Comparison of ENCODE assay signal across 23 mouse cellular contexts in genomic region chr1:91624028-91624427, GRCm38 (mm10).
DNase-seq lines count a peak whose midpoint lies in the region; ATAC-seq lines count a peak whose summit lies in the region.
"Had no signal": no experiment of that assay in that cellular context is flagged by ENCODE, and none has a peak within 500 bp of the region (broad histone marks: within the 10 kb centered on the region; RNA-seq: fewer than 3 reads in every experiment).

No protein-coding gene starts in this region.

- no peak overlapping the region for H3K4me2 ChIP-seq in embryonic facial prominence, embryonic 12.5 days (replicated peaks)
- no peak overlapping the region for H3K4me2 ChIP-seq in embryonic facial prominence, embryonic 14.5 days (ENCODE audit: low read depth, low read length)
- no peak overlapping the region for H3K4me2 ChIP-seq in limb, embryonic 15.5 days
- H3K4me2 ChIP-seq: forebrain, embryonic 12.5 days; hindbrain, embryonic 13.5 days; liver, embryonic 15.5 days; neural tube, embryonic 12.5 days had no signal

- H3K4me3 ChIP-seq in embryonic facial prominence, embryonic 12.5 days: no peak overlapping the region
- no peak overlapping the region for H3K4me3 ChIP-seq in embryonic facial prominence, embryonic 14.5 days (ENCODE audit: low read depth, low read length)
- no peak overlapping the region for H3K4me3 ChIP-seq in limb, embryonic 15.5 days
- H3K4me3 ChIP-seq: erythroblast, embryonic 14.5 days; forebrain, embryonic 12.5 days; hindbrain, embryonic 13.5 days; liver, embryonic 15.5 days; neural tube, embryonic 12.5 days had no signal

- 57% methylated on average over 8 of the region's 8 CpGs for WGBS in embryonic facial prominence, embryonic 12.5 days
- WGBS in embryonic facial prominence, embryonic 14.5 days: 48% methylated on average over 8 of the region's 8 CpGs
- WGBS in limb, embryonic 15.5 days: 38% methylated on average over 8 of the region's 8 CpGs

- H3K4me1 ChIP-seq in embryonic facial prominence, embryonic 12.5 days: peaks cover 11% of the 10 kb centered on the region
- peaks cover 22% of the 10 kb centered on the region for H3K4me1 ChIP-seq in embryonic facial prominence, embryonic 14.5 days (ENCODE audit: control insufficient read depth, insufficient read depth, low read length)
- peaks cover 33% of the 10 kb centered on the region for H3K4me1 ChIP-seq in limb, embryonic 15.5 days
- H3K4me1 ChIP-seq: hindbrain, embryonic 13.5 days; liver, embryonic 15.5 days; neural tube, embryonic 12.5 days had no signal

- DNase-seq in left cerebral cortex, postnatal 4 days: peak; percentile 55
- no peak for DNase-seq in left cerebral cortex, postnatal 10 days (ENCODE audit: extremely low spot score in 1 of 2, low spot score in 2 of 2)
- DNase-seq in embryonic facial prominence, embryonic 14.5 days (ENCODE audit: low spot score): no peak
- no peak for DNase-seq in spleen, postnatal 36 days (ENCODE audit: low spot score in 2 of 2)
- DNase-seq in gastrocnemius, postnatal 36 days: no peak
- DNase-seq: adrenal gland, adult 2 months; cerebellum, adult 11-12 months; cerebellum, postnatal 36 days; heart, postnatal 36 days; kidney, adult 9 months; kidney, postnatal 14 days; liver; retina, postnatal 1 day had no signal

- H3K27me3 ChIP-seq in embryonic facial prominence, embryonic 12.5 days: no peaks in the 10 kb centered on the region
- no peaks in the 10 kb centered on the region for H3K27me3 ChIP-seq in embryonic facial prominence, embryonic 14.5 days (replicated peaks; ENCODE audit: control insufficient read depth, insufficient read depth, low read length)
- no peaks in the 10 kb centered on the region for H3K27me3 ChIP-seq in limb, embryonic 15.5 days
- H3K27me3 ChIP-seq: forebrain, embryonic 12.5 days; hindbrain, embryonic 13.5 days; liver, embryonic 15.5 days; neural tube, embryonic 12.5 days had no signal

- H3K9me3 ChIP-seq in embryonic facial prominence, embryonic 12.5 days: no peaks in the 10 kb centered on the region
- H3K9me3 ChIP-seq in embryonic facial prominence, embryonic 14.5 days (ENCODE audit: control insufficient read depth, low read length): no peaks in the 10 kb centered on the region
- H3K9me3 ChIP-seq in limb, embryonic 15.5 days: no peaks in the 10 kb centered on the region
- H3K9me3 ChIP-seq: forebrain, embryonic 12.5 days; hindbrain, embryonic 13.5 days; liver, embryonic 15.5 days; neural tube, embryonic 12.5 days had no signal

- H3K27ac ChIP-seq in embryonic facial prominence, embryonic 12.5 days: peak overlapping the region; percentile 48; the same call in 1 of the 2 replicates
- peak overlapping the region; percentile 78 for H3K27ac ChIP-seq in embryonic facial prominence, embryonic 14.5 days (replicated peaks; ENCODE audit: low read depth, low read length)
- peak overlapping the region; percentile 79 for H3K27ac ChIP-seq in limb, embryonic 15.5 days
- H3K27ac ChIP-seq: forebrain, embryonic 12.5 days; hindbrain, embryonic 13.5 days; liver, embryonic 15.5 days; macrophage; neural tube, embryonic 12.5 days had no signal

- intact Hi-C loops in left cerebral cortex, postnatal 4 days (cut with DNase I): no loop called here
- intact Hi-C loops in left cerebral cortex, postnatal 10 days (cut with DNase I): no loop called here
- intact Hi-C loops in gastrocnemius, postnatal 36 days (cut with DNase I): no loop called here

- ATAC-seq in embryonic facial prominence, embryonic 12.5 days (ENCODE audit: insufficient number of reproducible peaks, insufficient read depth, low FRiP score, low TSS enrichment): no peak
- ATAC-seq in embryonic facial prominence, embryonic 14.5 days (ENCODE audit: low read depth): no peak
- 0 out of 2 replicates have a peak, but pooled peaks have one; percentile 19 for ATAC-seq in limb, embryonic 15.5 days (ENCODE audit: insufficient number of reproducible peaks, low FRiP score, low TSS enrichment, low read depth)
- no peak for ATAC-seq in erythroblast, adult 5-6 weeks (replicated peaks; ENCODE audit: low FRiP score, poor library complexity, severe bottlenecking)
- ATAC-seq: lung, postnatal 0 days had no signal

- no peak overlapping the region for H3K9ac ChIP-seq in embryonic facial prominence, embryonic 12.5 days
- no peak overlapping the region for H3K9ac ChIP-seq in embryonic facial prominence, embryonic 14.5 days (ENCODE audit: low read depth, low read length)
- no peak overlapping the region for H3K9ac ChIP-seq in limb, embryonic 15.5 days
- H3K9ac ChIP-seq: forebrain, embryonic 12.5 days; hindbrain, embryonic 13.5 days; liver, embryonic 15.5 days; neural tube, embryonic 12.5 days had no signal

- no peaks in the 10 kb centered on the region for H3K36me3 ChIP-seq in embryonic facial prominence, embryonic 12.5 days
- H3K36me3 ChIP-seq in embryonic facial prominence, embryonic 14.5 days (ENCODE audit: control insufficient read depth, insufficient read depth, low read length): no peaks in the 10 kb centered on the region
- H3K36me3 ChIP-seq in limb, embryonic 15.5 days: no peaks in the 10 kb centered on the region
- H3K36me3 ChIP-seq: forebrain, embryonic 12.5 days; hindbrain, embryonic 13.5 days; liver, embryonic 15.5 days; neural tube, embryonic 12.5 days had no signal
